Mouse (Mus musculus) lung, adult 10 weeks (tissue): ENCODE data around the gene Olfr348. TPM values are rescaled to one million over a fixed set of nuclear protein-coding genes. Genes with fewer than 3 reads are reported as not detected.

Source experiments
- polyA plus RNA-seq: library from polyadenylated mRNA; stranded (reverse); fragments of 350-450 nt; fragmentation: Illumina TruSeq; extraction: RNeasy Lipid Tissue Mini Kit (QIAGEN cat#74804); gene quantifications from one replicate; pipeline ENCODE4 v1.2.3, GENCODE M21; 2014; ENCODE audit warnings: low read depth, low replicate concordance; ENCODE audit not compliant: insufficient read depth

Gene Olfr348
- not detected for polyA plus RNA-seq

DNA sequence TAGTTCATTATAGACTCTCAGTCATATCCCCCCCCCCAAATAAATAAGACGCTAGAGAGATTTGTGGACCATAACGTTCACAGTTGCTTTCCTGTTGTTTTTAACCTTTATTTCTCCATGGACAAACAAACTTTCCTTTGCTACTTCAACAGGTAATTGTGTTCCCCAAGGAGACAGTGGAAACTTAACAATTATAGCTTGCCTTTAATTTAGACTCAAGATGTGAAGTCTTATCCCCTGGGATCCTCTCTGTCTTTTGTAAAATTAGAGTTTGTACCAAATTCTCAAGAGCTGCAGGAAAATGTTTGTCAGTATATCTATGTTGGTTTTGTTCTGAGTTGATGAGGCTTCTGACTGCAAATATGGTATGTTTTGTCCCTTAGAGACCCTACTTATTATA, at the start of gene Olfr348:
Gene Olfr348, plus strand, starts transcription at position 301 of the 400 bp plus-strand sequence.

DNA sequence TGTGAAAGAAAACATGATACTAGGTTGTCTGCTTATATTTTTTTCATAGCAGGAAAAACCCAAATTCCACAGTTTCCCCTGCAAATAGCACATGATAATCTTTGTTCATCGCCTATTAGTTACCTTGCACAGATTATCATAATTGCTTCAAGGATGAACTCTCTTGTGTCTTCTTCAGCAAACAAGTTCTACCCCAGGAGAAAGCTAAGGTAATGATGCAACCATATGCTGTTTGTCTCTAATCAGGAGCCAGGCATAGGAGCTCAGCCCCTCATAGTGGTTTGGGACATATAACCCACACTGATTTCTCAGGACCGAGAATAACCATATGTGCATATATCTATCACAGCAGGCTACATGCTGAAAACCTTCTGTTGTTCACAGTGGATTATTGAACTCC, 6.2 kb downstream of the Olfr348 start, which contains the start of gene Olfr50:
Gene Olfr50, plus strand, starts transcription at position 301 of the 400 bp plus-strand sequence.

DNA sequence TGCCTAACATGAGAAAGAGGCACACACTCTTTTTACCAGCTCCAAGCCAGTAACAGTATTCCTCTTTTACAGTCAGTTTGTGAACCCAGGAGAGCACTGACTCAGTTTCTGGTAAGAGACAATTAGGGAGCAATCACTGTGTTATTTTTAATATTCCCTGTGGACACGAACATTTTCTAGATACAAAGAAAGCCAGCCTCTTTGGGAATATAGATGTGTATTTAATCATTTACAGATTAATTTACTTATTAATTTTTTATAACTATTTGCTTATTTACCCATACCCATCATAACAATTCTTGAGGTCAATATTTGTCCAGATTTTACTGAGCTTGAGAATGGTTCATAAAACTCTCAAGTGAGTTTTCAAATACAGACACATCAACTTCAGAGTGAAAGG, 32.9 kb downstream of the Olfr348 start, which contains the start of gene Olfr3:
Gene Olfr3, minus strand, starts transcription at position 101 of the 400 bp plus-strand sequence.

Other genes starting within 250 kb of the Olfr348 start
- not detected for gene Olfr344, start 217.6 kb upstream of the Olfr348 start, polyA plus RNA-seq
- gene Olfr345, start 144.2 kb upstream of the Olfr348 start, polyA plus RNA-seq = not detected
- gene Olfr346, start 98.5 kb upstream of the Olfr348 start, polyA plus RNA-seq = not detected
- not detected for gene Olfr347, start 52.4 kb upstream of the Olfr348 start, polyA plus RNA-seq
- gene Olfr50, start 6.3 kb downstream of the Olfr348 start, polyA plus RNA-seq = not detected
- not detected for gene Olfr3, start 32.8 kb downstream of the Olfr348 start, polyA plus RNA-seq
- not detected for gene Olfr350, start 62.0 kb downstream of the Olfr348 start, polyA plus RNA-seq
- not detected for gene Olfr351, start 78.4 kb downstream of the Olfr348 start, polyA plus RNA-seq
- not detected for gene Olfr352, start 84.2 kb downstream of the Olfr348 start, polyA plus RNA-seq
- not detected for gene Olfr353, start 108.7 kb downstream of the Olfr348 start, polyA plus RNA-seq
- not detected for gene Olfr354, start 121.4 kb downstream of the Olfr348 start, polyA plus RNA-seq
- gene Olfr355, start 144.6 kb downstream of the Olfr348 start, polyA plus RNA-seq = not detected
- gene Olfr356, start 152.8 kb downstream of the Olfr348 start, polyA plus RNA-seq = not detected
- not detected for gene Olfr357, start 209.6 kb downstream of the Olfr348 start, polyA plus RNA-seq
- gene Olfr358, start 225.1 kb downstream of the Olfr348 start, polyA plus RNA-seq = not detected